Mouse (Mus musculus) liver, embryonic 14.5 days (tissue): ENCODE data around the gene B430218F22Rik.

Experiments
- CTCF ChIP-seq: IDR thresholded peaks from 2 replicates; pipeline ENCODE4 v1.5.1; 2016; ENCODE audit warnings: antibody characterized with exemption, low read depth, control low read depth
- EP300 ChIP-seq: IDR thresholded peaks from 2 replicates; pipeline ENCODE4 v1.6.1; 2016; ENCODE audit warnings: antibody characterized with exemption, low read depth

DNA sequence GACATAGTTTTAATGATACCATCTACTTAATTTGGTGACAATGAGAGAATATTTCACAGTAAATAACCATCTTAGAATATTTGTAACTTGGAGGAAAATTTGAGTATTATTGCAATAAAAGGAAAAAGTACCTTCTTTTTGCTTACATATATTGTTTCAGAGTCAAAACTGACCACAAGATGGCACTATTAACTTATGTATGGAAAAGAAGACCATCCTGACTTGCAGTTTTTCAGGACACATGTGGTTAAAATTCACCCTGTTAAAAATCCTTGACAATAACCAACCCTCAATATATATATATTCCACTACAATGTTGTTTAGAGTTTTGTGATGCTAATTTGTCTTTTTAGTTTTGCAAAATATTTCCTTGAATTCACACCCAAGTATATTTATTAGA is 17.1 kb downstream of the B430218F22Rik start:
- peak; percentile 35; the same call in 1 of the 2 replicates for TF ChIP-seq CTCF
- no peak for TF ChIP-seq EP300
